Mouse (Mus musculus) lung, postnatal 0 days (tissue): ENCODE results near the gene Tmem116.

Source experiments
- CTCF ChIP-seq: IDR thresholded peaks from 2 replicates; pipeline ENCODE4 v1.5.1; 2016; ENCODE audit warnings: antibody characterized with exemption, mild to moderate bottlenecking
- EP300 ChIP-seq: IDR thresholded peaks from 2 replicates; pipeline ENCODE4 v1.6.1; 2016; ENCODE audit warnings: antibody characterized with exemption, mild to moderate bottlenecking, control low read depth

GRCm38 (mm10) chr5:121461339-121462170 lies 9.9 kb downstream of the Tmem116 start:
- TF ChIP-seq CTCF: no peak
- TF ChIP-seq EP300: no peak
